Mouse (Mus musculus) heart, postnatal 0 days (tissue): ENCODE measurements around the gene Klk11.

Experiments used
- CTCF ChIP-seq: IDR thresholded peaks from 2 replicates; pipeline ENCODE4 v1.5.1; 2016; ENCODE audit warnings: antibody characterized with exemption, control low read depth, low read depth
- EP300 ChIP-seq: IDR thresholded peaks from 2 replicates; pipeline ENCODE4 v1.6.1; 2016; ENCODE audit warnings: antibody characterized with exemption, low read depth

- TF ChIP-seq EP300 (no peak), CTCF (no peak)
These were observed 2.1 kb downstream of the Klk11 start for GRCm38 (mm10) chr7:43776506-43776905.
